Mouse (Mus musculus) T-helper 2 cell (primary cell): Measurements from ENCODE around the gene Fbxo21.

ENCODE experiments used
- in situ Hi-C: fragments of 300-600 bp; cut with MboI, MseI; formaldehyde crosslinking; loops from one replicate; pipeline ENCODE4 v1.15.1; 2025; ENCODE audit warnings: high pct_unique_total_duplicates

Fbxo21 gene

GRCm38 (mm10) chr5:118019905-118020304, 43.4 kb downstream of the Fbxo21 start:
- in situ Hi-C loops = no loop called here

- in situ Hi-C loops = no loop called here
These were observed 46.5 kb downstream of the Fbxo21 start for GRCm38 (mm10) chr5:118023053-118023452.

GRCm38 (mm10) chr5:118025880-118026279, 49.4 kb downstream of the Fbxo21 start:
- in situ Hi-C loops = no loop called here

GRCm38 (mm10) chr5:118026343-118026742, 49.8 kb downstream of the Fbxo21 start:
- in situ Hi-C loops = no loop called here

- in situ Hi-C loops = no loop called here
These were observed 50.7 kb downstream of the Fbxo21 start for GRCm38 (mm10) chr5:118027101-118027697.

- in situ Hi-C loops = no loop called here
These were observed 51.2 kb downstream of the Fbxo21 start, which contains the start of gene Tesc for GRCm38 (mm10) chr5:118027698-118028190. Gene Tesc, plus strand, starts transcription at chr5:118027743.

GRCm38 (mm10) chr5:118028191-118029034, 51.9 kb downstream of the Fbxo21 start:
- in situ Hi-C loops = no loop called here

GRCm38 (mm10) chr5:118029035-118029408, 52.5 kb downstream of the Fbxo21 start:
- in situ Hi-C loops = no loop called here

- in situ Hi-C loops = no loop called here
These were observed 52.9 kb downstream of the Fbxo21 start for GRCm38 (mm10) chr5:118029420-118029819.

GRCm38 (mm10) chr5:118030022-118030675, 53.6 kb downstream of the Fbxo21 start:
- in situ Hi-C loops = no loop called here

- in situ Hi-C loops = no loop called here
These were observed 54.5 kb downstream of the Fbxo21 start for GRCm38 (mm10) chr5:118031059-118031458.

- in situ Hi-C loops = no loop called here
These were observed 55.0 kb downstream of the Fbxo21 start for GRCm38 (mm10) chr5:118031508-118031907.

- in situ Hi-C loops = no loop called here
These were observed 56.8 kb downstream of the Fbxo21 start for GRCm38 (mm10) chr5:118033328-118033727.

GRCm38 (mm10) chr5:118033740-118034139, 57.2 kb downstream of the Fbxo21 start:
- in situ Hi-C loops = no loop called here

GRCm38 (mm10) chr5:118034632-118035031, 58.1 kb downstream of the Fbxo21 start:
- in situ Hi-C loops = no loop called here

GRCm38 (mm10) chr5:118035786-118036185, 59.3 kb downstream of the Fbxo21 start:
- in situ Hi-C loops = no loop called here

GRCm38 (mm10) chr5:118036888-118037797, 60.6 kb downstream of the Fbxo21 start:
- in situ Hi-C loops = no loop called here

GRCm38 (mm10) chr5:118037798-118038484, 61.4 kb downstream of the Fbxo21 start:
- in situ Hi-C loops = no loop called here

GRCm38 (mm10) chr5:118039241-118039668, 62.7 kb downstream of the Fbxo21 start:
- in situ Hi-C loops = no loop called here

- in situ Hi-C loops = no loop called here
These were observed 66.1 kb downstream of the Fbxo21 start for GRCm38 (mm10) chr5:118042599-118042998.

- in situ Hi-C loops = no loop called here
These were observed 67.2 kb downstream of the Fbxo21 start for GRCm38 (mm10) chr5:118043761-118044160.
